Mouse (Mus musculus): ENCODE data around the gene Gm5475. TPM values are rescaled to one million over a fixed set of nuclear protein-coding genes. Genes with fewer than 3 reads are reported as not detected.
A peak's percentile ranks its signal among the peaks of the same experiment; 100 is the strongest.

Gene Gm5475
- total RNA-seq, 2 experiments from 2014 or later: not detected

- intact Hi-C loops (cut with DNase I): no loop called here
- DNase-seq: no peak
Observed at GRCm38 (mm10) chr15:100436518-100436917, 14.6 kb downstream of the Gm5475 start.

DNA sequence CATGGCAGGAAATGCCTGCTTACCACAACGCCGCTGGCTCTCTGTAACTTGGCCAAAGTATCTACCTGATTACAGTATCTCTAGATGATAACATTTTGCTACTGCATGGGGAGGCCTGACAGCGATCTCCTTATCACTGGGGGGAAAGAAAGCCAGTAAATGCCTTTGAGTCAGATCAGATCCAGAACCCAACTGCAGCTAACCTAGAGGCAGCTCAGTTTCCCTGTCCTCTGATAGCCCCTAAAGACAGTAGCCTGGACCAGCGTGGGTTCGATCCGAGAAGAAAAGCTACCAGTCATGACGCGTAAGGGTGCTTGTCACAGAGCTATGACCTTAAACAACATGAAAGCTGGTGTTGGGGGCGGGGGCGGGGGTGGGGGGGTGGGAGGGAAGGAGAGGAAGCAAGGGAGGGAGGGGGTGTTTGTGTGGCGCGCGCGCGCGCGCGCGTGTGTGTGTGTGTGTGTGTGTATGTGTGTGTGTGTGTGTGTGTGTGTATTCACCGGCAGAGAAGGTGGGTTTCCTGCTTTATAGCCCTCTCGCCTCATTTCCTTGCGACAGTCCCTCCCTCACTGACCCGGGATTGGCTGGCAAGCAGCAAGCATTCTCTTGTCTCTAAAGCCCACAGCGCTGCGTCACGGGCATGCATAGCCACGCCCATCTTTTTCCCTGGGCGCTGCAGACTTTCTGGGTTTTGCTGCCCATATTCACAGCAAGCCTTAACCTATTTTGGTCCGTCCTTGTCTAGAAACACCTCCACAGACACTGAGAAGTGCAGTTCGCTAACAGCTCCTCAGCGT is 21.4 kb downstream of the Gm5475 start:
- peak; percentile 68 to 81 for DNase-seq
- intact Hi-C loops (cut with DNase I): no loop called here

DNA sequence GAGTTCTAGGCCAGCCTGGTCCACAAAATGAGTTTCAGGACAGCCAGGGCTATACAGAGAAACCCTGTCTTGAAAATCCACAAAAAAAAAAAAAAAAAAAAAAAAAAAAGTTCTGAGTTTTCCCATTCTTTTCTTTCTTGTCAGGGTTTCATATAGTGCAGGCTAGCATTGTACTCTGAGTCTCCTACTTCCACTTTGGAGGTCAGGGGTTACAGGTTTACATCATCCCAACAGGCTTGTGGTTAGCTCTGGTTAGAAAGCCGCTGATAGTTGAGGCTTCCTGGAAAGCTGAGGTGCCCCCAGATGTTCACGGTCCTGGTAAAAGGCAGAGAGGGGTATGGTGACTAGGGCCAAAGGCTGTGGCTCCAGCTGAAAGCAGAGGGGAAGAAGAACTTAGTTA is 24.9 kb downstream of the Gm5475 start:
- intact Hi-C loops (cut with DNase I): no loop called here
- no peak for DNase-seq

- intact Hi-C loops (cut with DNase I): no loop called here
- DNase-seq: no peak
Observed at GRCm38 (mm10) chr15:100448572-100448971, 26.6 kb downstream of the Gm5475 start.

DNA sequence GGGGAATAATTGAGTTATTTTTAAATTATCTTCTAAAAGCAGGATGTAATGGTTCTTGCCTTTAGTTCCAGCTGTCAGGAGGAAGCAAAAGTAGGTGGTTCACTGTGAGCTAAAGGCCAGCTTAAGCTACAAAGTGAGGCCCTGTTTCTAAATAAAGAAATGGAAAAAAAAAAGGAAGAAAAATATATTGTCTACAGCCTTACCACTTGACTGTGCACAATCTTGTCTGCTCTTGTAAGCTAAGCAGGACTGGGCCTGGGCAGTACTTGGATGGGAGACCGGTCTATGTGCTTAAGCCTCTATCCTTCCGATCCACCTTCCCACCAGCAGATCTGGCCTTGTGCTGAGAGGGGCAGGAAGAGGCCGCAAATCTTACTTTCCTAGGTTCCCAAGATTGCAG is 27.5 kb downstream of the Gm5475 start:
- DNase-seq: no peak
- intact Hi-C loops (cut with DNase I): no loop called here

DNA sequence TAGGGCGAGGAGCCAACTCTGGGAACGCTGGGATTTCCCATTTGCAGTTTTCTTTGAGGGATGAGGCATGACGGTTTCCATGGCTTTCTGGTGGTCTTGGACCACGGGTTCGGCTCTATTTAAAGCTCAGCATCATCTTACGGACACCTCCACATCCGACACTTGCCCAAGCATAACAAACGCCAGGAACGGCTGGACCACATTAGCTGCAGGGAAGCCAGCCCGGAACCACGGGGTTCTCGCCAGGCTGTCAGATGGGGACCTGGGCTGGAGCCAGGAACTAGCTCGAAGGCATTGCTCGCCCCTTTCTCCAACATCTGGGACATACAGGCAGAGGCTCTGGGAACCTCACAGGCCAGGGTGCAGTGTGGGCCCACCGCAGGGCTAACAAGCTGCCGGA is 29.3 kb downstream of the Gm5475 start:
- intact Hi-C loops (cut with DNase I): loop anchor here (10.0 kb wide), 1 partner anchor 186 kb away; no protein-coding TSS in a partner anchor

GRCm38 (mm10) chr15:100452486-100452885 is 30.5 kb downstream of the Gm5475 start:
- intact Hi-C loops (cut with DNase I): loop anchor here (10.0 kb wide), 1 partner anchor 188 kb away; no protein-coding TSS in a partner anchor
- no peak for DNase-seq

More for the DNA sequence above, 29.3 kb downstream of the Gm5475 start:
- DNase-seq: peak; percentile 52 to 60

DNA sequence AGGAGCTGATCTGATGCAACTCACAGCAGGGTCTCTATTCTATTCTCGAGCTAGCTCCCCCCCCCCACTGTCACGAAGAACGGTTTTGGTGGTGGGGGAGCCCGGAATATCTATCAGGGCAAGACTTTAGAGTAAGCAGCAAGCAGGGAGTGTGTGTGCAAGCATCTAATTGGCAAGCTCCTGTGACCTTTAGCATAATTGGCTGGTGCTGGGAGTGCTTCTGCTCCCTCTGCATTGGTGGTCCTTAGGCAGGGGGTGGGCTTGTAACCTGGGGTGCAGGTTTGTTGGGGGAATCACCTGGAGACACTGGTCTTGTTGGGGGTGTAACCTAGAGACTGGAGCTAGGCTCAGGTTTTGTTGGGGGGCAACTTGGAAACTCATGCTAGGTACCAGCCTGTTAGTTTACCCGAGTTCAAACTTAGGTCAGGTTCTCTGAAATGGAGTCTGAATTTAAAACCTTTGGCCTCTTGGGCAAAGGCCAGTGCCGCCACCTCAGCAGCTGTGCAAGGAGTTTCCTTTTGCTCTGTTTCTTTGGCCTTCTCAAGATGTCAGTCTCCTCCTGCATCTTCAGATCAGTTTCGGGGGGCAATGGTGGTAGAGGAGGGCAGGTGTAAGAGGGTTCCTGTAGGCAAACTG is 34.5 kb downstream of the Gm5475 start:
- intact Hi-C loops (cut with DNase I): loop anchor here (5.0 to 10.0 kb wide), 2 partner anchors 64 to 192 kb away; no protein-coding TSS in a partner anchor
- DNase-seq: no peak

DNA sequence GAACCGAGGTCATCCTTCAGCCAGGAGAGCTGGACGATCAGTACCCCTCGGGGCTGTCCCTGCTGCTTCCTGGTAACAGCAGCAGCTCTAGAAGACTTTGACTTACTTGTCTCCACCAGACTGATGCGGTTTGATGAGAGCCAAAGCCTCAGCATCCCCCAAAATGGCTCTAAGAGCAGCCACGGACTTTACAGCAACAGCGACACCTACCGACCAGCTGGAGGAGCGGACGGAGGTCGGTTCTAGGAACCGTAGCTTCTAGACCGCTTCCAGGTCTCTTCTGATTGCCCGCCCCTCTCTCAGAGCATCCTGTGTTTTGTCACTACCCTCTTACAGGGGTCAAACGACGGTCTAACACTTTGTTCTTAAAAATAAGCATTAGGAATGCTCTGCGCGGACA is 35.4 kb downstream of the Gm5475 start:
- DNase-seq: peak; percentile 44 to 47
- intact Hi-C loops (cut with DNase I): loop anchor here (5.0 to 10.0 kb wide), 2 partner anchors 65 to 193 kb away; no protein-coding TSS in a partner anchor

DNA sequence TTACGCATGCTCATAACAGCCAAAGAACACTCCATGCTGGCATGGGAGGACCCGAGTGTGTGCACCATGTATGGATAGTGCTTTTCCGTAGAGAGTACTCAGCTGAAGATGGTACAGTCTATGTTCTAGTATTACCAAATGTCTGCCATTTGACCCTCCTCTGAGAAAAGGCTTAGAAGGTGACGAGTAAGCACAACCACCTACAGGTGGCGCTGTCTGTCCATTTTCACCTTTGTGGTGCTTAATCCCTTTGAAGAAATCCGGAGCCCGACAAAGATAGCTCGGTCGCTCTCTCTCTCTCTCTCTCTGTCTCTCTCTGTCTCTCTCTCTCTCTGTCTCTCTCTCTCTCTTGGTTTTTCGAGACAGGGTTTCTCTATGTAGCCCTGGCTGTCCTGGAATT is 36.1 kb downstream of the Gm5475 start:
- peak in 1 of 2 experiments; percentile 28 for DNase-seq
- intact Hi-C loops (cut with DNase I): loop anchor here (5.0 to 10.0 kb wide), 2 partner anchors 66 to 193 kb away; no protein-coding TSS in a partner anchor

- no peak for DNase-seq
Observed at GRCm38 (mm10) chr15:100460942-100461341, 39.0 kb downstream of the Gm5475 start.

GRCm38 (mm10) chr15:100461646-100462045 is 39.7 kb downstream of the Gm5475 start:
- no peak for DNase-seq
- intact Hi-C loops (cut with DNase I): no loop called here

More at GRCm38 (mm10) chr15:100460942-100461341, 39.0 kb downstream of the Gm5475 start:
- intact Hi-C loops (cut with DNase I): no loop called here

- intact Hi-C loops (cut with DNase I): no loop called here
- DNase-seq: no peak
Observed at GRCm38 (mm10) chr15:100462086-100462485, 40.1 kb downstream of the Gm5475 start.

DNA sequence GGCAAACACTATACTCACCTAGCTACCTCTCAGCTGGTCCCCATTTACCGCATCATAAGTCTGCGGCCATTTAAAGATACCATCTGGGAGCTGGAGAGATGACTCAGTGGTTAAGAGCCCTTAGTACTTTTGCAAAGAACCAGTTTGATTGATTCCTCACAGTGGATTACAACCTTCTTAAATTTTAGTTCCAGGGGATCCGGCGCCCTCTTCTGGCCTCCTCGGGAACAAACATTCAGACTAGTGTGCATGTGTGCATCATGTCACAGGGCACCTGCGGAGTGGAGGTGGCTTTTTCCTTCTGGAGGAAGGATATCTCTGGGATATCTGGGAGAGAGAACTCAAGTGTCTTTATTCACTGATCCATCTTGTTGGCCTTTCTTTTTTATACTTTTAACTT is 41.8 kb downstream of the Gm5475 start:
- DNase-seq: peak; percentile 47 to 61
- intact Hi-C loops (cut with DNase I): no loop called here

DNA sequence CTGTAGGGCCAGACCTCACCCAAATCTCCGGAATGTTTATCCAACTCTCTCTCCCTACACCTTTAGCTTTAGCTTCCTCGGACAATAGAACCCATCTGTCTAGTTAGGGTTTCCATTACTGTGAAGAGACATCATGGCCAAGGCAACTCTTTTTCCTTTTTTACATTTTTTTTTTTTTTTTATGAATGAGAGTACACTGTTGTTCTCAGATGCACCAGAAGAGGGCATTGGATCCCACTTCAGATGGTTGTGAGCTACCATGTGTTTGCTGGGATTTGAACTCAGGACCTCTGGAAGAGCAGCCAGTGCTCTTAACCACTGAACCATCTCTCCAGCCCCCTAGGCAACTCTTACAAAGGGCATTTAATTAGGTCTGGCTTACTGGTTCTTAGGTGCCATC is 43.5 kb downstream of the Gm5475 start:
- DNase-seq: no peak
- intact Hi-C loops (cut with DNase I): loop anchor here (5.0 kb wide), 2 partner anchors 147 to 217 kb away; no protein-coding TSS in a partner anchor

- intact Hi-C loops (cut with DNase I): loop anchor here (5.0 kb wide), 2 partner anchors 145 to 215 kb away; no protein-coding TSS in a partner anchor
Observed at GRCm38 (mm10) chr15:100467738-100468137, 45.8 kb downstream of the Gm5475 start.

GRCm38 (mm10) chr15:100468295-100469188 is 46.6 kb downstream of the Gm5475 start, which contains the start of gene Letmd1:
TSS of gene Letmd1 (plus strand) at chr15:100469023.
- intact Hi-C loops (cut with DNase I): loop anchor here (5.0 kb wide), 2 partner anchors 144 to 214 kb away; no protein-coding TSS in a partner anchor
- DNase-seq: peak; percentile 81 to 85

More at GRCm38 (mm10) chr15:100467738-100468137, 45.8 kb downstream of the Gm5475 start:
- no peak for DNase-seq

DNA sequence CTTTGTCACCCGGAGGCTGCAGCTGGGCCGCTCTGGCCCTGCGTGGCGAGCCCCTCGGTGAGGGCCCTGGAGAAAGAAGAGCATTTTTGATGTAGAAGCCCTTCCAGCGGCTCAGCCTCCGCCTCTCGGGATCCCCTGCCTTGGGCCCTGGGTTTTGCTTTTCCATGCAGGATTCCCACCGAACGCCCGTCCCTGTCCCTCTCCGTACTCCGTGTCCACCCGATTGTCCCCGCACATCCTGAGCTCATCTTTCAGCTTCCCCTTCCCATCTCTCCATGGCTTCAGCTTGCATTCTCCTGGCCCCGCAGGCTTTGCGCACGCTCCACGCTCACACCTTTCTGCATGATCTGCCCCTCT is 47.2 kb downstream of the Gm5475 start:
- intact Hi-C loops (cut with DNase I): loop anchor here (5.0 kb wide), 2 partner anchors 143 to 213 kb away; no protein-coding TSS in a partner anchor

GRCm38 (mm10) chr15:100470037-100470436 is 48.1 kb downstream of the Gm5475 start:
- DNase-seq: no peak
- intact Hi-C loops (cut with DNase I): no loop called here

More for the DNA sequence above, 47.2 kb downstream of the Gm5475 start:
- no peak for DNase-seq

GRCm38 (mm10) chr15:100473926-100474503 is 52.1 kb downstream of the Gm5475 start:
- intact Hi-C loops (cut with DNase I): no loop called here
- DNase-seq: no peak
